Mouse (Mus musculus) mature B cell (primary cell): ENCODE results near the gene Olfr476.
"Not testable (repeated sequence)": the region's sequence is repeated elsewhere in the genome, so short reads cannot be mapped to it uniquely, and the experiment has no call there.

Experiments used
- in situ Hi-C: fragments of 300-500 bp; cut with MboI; formaldehyde crosslinking; loops from 2 replicates; pipeline ENCODE4 v1.14.3; 2019

Gene Olfr476

DNA sequence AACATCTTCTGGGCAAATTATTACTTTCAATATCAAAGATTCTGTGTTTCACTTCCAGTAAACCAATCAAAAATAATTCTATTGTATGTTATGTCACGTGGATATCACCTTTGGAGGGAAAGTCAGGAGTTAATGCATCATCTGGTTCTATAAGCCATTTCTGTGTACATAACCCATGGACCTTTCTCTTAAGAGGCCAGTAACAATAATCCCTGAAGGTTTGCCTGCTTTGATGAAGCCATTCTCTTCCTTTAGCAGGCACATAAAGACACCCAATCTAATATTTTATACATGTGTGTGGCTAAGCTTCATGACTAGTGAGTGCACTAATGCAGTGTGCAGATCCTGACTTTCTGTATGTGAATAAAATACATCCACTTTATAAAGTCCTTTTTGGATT lies at the start of gene Olfr476:
Olfr476 (plus strand) TSS at position 301 of the 400 bp plus-strand sequence.
- in situ Hi-C loops: no loop called here

DNA sequence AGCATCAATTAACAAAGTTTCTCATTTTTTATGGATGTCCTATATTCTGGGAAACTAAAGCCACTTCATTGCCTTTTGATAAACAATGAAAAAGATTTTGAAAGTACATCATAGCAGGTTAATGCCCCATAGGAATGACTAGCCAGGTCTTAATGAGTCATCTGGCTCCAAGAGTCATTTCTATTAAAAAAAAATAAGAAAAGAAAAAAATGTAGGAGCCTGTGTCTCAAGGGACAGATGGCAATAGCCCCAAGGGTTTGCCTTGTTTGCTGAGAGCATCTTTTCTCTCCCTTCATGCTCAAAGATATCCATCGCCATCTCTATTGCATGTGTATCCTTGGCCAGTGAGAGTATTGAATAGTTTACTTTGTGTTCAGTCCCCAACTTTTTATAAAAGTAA lies 34.5 kb upstream of the Olfr476 start, which contains the start of gene Olfr473:
Olfr473 (plus strand) TSS at position 301 of the 400 bp plus-strand sequence.
- in situ Hi-C loops: no loop called here

DNA sequence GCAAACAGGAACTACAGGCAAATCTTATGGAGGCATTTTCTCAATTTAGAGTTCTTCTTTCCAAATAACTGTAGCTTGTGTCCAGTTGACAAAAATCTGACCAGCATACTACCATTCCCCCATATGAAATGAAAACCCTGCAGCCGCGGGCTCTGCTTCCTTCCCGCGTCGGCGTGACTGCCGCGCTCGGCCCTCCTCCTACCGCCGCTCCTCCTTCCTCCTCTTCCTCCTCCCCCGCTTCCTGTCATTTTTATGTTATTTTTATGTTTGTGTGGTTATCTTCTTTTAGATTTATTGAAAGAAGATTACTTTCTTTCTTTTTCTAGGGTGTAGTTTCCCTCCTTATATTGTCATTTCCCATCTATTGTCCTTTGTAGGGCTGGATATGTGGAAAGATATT lies 12.1 kb upstream of the Olfr476 start:
- in situ Hi-C loops: not testable (repeated sequence)

DNA sequence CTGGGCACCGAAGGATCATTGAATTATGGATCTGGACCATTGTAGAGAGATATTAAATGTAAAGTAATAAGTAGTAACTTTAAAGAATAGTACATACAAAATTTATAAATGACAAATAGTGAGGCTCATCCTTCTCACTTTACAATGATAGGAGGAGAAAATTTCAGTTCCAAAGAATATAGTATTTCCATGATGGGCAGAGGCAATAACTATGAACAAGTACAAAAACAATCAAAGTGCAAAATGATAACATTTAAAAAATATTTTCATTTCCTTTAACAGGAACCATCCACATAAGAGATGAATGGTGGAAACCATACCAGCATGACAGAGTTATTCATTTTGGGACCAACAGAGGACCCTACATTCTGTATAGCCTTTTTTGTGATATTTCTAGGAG lies 10.3 kb upstream of the Olfr476 start, which contains the start of gene Olfr474:
Olfr474 (plus strand) TSS at position 301 of the 400 bp plus-strand sequence.
- in situ Hi-C loops: no loop called here

DNA sequence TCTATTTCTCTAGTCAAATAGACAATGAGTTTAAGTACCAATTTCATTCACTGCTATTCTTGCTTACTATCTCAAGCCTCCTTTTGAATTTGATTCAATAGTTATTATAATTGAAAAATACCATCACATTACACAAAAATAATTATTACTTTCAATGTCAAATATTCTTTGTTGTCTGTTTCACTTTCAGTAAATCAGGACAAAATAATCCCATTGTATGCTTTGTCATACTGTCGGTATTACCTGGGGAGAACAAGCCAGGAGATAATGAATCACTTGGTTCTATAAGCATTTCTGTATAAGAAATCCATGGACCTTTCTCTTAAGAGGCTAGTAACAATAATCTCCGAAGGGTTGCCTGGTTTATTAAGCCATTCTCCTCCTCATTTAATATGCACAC lies 21.8 kb downstream of the Olfr476 start, which contains the start of gene Olfr477:
Olfr477 (plus strand) TSS at position 301 of the 400 bp plus-strand sequence.
- in situ Hi-C loops: no loop called here

DNA sequence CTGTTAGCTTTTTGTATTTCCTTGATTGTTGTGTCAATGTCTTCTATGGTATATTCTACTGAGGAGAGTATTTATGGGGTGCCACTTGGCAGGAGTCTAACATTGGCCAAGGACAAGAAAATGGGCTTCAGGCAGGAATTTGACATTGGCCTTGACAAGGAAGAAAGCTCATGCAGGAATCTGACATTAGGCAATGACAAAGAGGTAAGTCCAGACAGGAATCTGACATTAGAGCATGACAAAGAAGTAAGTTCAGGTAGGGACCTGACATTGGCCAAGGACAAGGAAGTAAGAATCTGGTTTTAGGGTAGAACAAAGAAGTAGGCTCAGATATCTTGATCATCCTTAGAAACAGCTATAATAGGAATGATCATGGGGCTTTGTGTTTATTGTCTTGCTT lies 49.7 kb downstream of the Olfr476 start:
- in situ Hi-C loops: not testable (repeated sequence)
